Mouse (Mus musculus) embryo, embryonic 11 days (tissue): Measurements from ENCODE around the gene Syt10.
"Not testable (repeated sequence)": the region's sequence is repeated elsewhere in the genome, so short reads cannot be mapped to it uniquely, and the experiment has no call there.

Experiments
- DNase-seq: peaks from one replicate; pipeline ENCODE4 v3.0.0-alpha.2; 2015

The Syt10 gene

GRCm38 (mm10) chr15:89841364-89842017 is at the start of gene Syt10:
Gene Syt10 (minus strand): TSS chr15:89841860.
- DNase-seq = peak; percentile 67

- no peak for DNase-seq
These were observed 42.1 kb upstream of the Syt10 start for GRCm38 (mm10) chr15:89883799-89884198.

GRCm38 (mm10) chr15:89878981-89879380 is 37.3 kb upstream of the Syt10 start:
- no peak for DNase-seq

- DNase-seq = peak; percentile 65
These were observed 25.6 kb downstream of the Syt10 start for GRCm38 (mm10) chr15:89816098-89816497.

GRCm38 (mm10) chr15:89804478-89804877 is 37.2 kb downstream of the Syt10 start:
- no peak for DNase-seq

GRCm38 (mm10) chr15:89779928-89780327 is 61.7 kb downstream of the Syt10 start:
- DNase-seq = no peak

GRCm38 (mm10) chr15:89766016-89766415 is 75.6 kb downstream of the Syt10 start:
- DNase-seq = not testable (repeated sequence)

GRCm38 (mm10) chr15:89733611-89734010 is 108.0 kb downstream of the Syt10 start:
- no peak for DNase-seq
